Comparison of ENCODE assay signal across 8 mouse cellular contexts in the genomic region with DNA sequence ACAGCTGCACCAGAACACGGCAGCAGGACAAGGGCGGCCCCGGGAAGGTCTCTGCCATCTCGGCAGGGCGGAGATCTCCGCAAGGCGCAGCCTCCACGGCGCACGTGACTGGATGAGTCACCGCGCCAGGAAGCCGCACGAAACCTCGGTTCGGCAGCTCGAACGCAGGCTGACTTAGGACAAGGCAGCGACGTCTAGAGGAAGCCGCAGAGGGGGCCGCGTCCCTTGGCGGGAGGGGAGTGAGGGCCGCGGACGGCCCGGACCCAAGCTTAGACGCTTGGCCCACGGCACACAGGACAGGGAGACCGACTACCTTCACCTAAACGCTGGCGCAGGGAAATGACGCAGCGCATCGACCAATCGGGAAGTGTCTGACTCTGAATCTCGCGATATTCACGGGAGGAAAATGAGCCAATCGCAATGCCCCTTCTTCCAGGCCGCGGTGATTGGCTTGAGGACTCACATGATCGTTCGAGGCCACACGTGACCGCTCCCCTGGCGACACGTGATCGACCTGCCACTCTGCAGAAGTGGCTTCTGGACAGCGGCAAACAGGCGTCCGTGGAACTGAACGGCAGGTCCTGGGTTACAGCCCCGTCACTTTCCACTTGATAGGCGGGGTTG. TPM values are rescaled to one million over a fixed set of nuclear protein-coding genes. Genes with fewer than 3 reads are reported as not detected.
DNase-seq lines count a peak whose midpoint lies in the region; ATAC-seq and TF ChIP-seq lines count a peak whose summit lies in the region.

No protein-coding gene starts in this region.

- TF ChIP-seq CTCF in kidney, postnatal 0 days (IDR thresholded peaks at IDR 0.05; ENCODE audit: low read depth) = no peak; the same call in 1 of the 2 replicates

- peak overlapping the region; percentile 93 for H3K4me2 ChIP-seq in heart, embryonic 12.5 days
- H3K4me2 ChIP-seq in kidney, postnatal 0 days (ENCODE audit: low read length) = peak overlapping the region; percentile 92
- peak overlapping the region; percentile 90 for H3K4me2 ChIP-seq in liver, embryonic 11.5 days
- peak overlapping the region; percentile 75 for H3K4me2 ChIP-seq in stomach, embryonic 14.5 days (replicated peaks; ENCODE audit: low read depth, low read length)

- peaks cover 12% of the 10 kb centered on the region for H3K4me1 ChIP-seq in heart, embryonic 12.5 days (replicated peaks)
- H3K4me1 ChIP-seq in kidney, postnatal 0 days (replicated peaks; ENCODE audit: insufficient read depth, low read length) = peaks cover 14% of the 10 kb centered on the region
- H3K4me1 ChIP-seq in liver, embryonic 11.5 days (replicated peaks; ENCODE audit: control insufficient read depth, insufficient read depth, low read length) = peaks cover 7% of the 10 kb centered on the region
- H3K4me1 ChIP-seq in stomach, embryonic 14.5 days (ENCODE audit: control insufficient read depth, insufficient read depth, low read length) = peaks cover 4% of the 10 kb centered on the region; the same call in 1 of the 2 replicates

- no peaks in the 10 kb centered on the region for H3K36me3 ChIP-seq in heart, embryonic 12.5 days
- no peaks in the 10 kb centered on the region for H3K36me3 ChIP-seq in kidney, postnatal 0 days (ENCODE audit: insufficient read depth, low read length)
- H3K36me3 ChIP-seq in liver, embryonic 11.5 days (ENCODE audit: control insufficient read depth, insufficient read depth, low read length) = no peaks in the 10 kb centered on the region
- H3K36me3 ChIP-seq in stomach, embryonic 14.5 days (ENCODE audit: control insufficient read depth, insufficient read depth, low read length) = no peaks in the 10 kb centered on the region

- no peaks in the 10 kb centered on the region for H3K9me3 ChIP-seq in heart, embryonic 12.5 days (replicated peaks)
- H3K9me3 ChIP-seq in kidney, postnatal 0 days (replicated peaks; ENCODE audit: low read length) = no peaks in the 10 kb centered on the region
- no peaks in the 10 kb centered on the region for H3K9me3 ChIP-seq in liver, embryonic 11.5 days (ENCODE audit: control insufficient read depth, low read length)
- H3K9me3 ChIP-seq in stomach, embryonic 14.5 days (ENCODE audit: control insufficient read depth, low read depth, low read length) = no peaks in the 10 kb centered on the region

- H3K27me3 ChIP-seq in heart, embryonic 12.5 days (replicated peaks) = no peaks in the 10 kb centered on the region
- no peaks in the 10 kb centered on the region for H3K27me3 ChIP-seq in kidney, postnatal 0 days (ENCODE audit: insufficient read depth, low read length)
- no peaks in the 10 kb centered on the region for H3K27me3 ChIP-seq in liver, embryonic 11.5 days (replicated peaks; ENCODE audit: control insufficient read depth, insufficient read depth, low read length)
- H3K27me3 ChIP-seq in stomach, embryonic 14.5 days (ENCODE audit: control insufficient read depth, insufficient read depth, low read length) = no peaks in the 10 kb centered on the region

- peak overlapping the region; percentile 93 for H3K27ac ChIP-seq in heart, embryonic 12.5 days (ENCODE audit: poor library complexity, severe bottlenecking)
- peak overlapping the region; percentile 97 for H3K27ac ChIP-seq in kidney, postnatal 0 days
- peak overlapping the region; percentile 68 for H3K27ac ChIP-seq in liver, embryonic 11.5 days (ENCODE audit: low read depth, low read length)
- peak overlapping the region; percentile 91 for H3K27ac ChIP-seq in stomach, embryonic 14.5 days (ENCODE audit: low read length)

- H3K4me3 ChIP-seq in heart, embryonic 12.5 days = peak overlapping the region; percentile 80
- peak overlapping the region; percentile 81 for H3K4me3 ChIP-seq in kidney, postnatal 0 days (replicated peaks; ENCODE audit: low read depth, low read length)
- peak overlapping the region; percentile 72 for H3K4me3 ChIP-seq in liver, embryonic 11.5 days (ENCODE audit: low read depth, low read length)
- peak overlapping the region; percentile 68 for H3K4me3 ChIP-seq in stomach, embryonic 14.5 days (ENCODE audit: low read depth, low read length)

- WGBS in heart, embryonic 12.5 days = under 1% methylated on average over 56 of the region's 56 CpGs
- under 1% methylated on average over 56 of the region's 56 CpGs for WGBS in kidney, postnatal 0 days
- WGBS in liver, embryonic 11.5 days = under 1% methylated on average over 56 of the region's 56 CpGs
- WGBS in stomach, embryonic 14.5 days = under 1% methylated on average over 56 of the region's 56 CpGs

- DNase-seq in CD4-positive helper T cell, adult 2 months (ENCODE audit: low read depth, low spot score) = peak; percentile 99
- peak; percentile 100 for DNase-seq in brain, embryonic 18.5 days (ENCODE audit: low read depth, low spot score)
- DNase-seq in kidney, postnatal 0 days (ENCODE audit: low spot score) = peak; percentile 99
- peak; percentile 98 for DNase-seq in liver, embryonic 11.5 days (ENCODE audit: low spot score)
- peak; percentile 99 for DNase-seq in naive thymus-derived CD4-positive, alpha-beta T cell, adult 2 months (ENCODE audit: low read depth)

- peak overlapping the region; percentile 83 for H3K9ac ChIP-seq in heart, embryonic 12.5 days
- peak overlapping the region; percentile 94 for H3K9ac ChIP-seq in kidney, postnatal 0 days (ENCODE audit: low read depth, low read length)
- peak overlapping the region; percentile 77 for H3K9ac ChIP-seq in liver, embryonic 11.5 days (ENCODE audit: low read depth, low read length)
- H3K9ac ChIP-seq in stomach, embryonic 14.5 days (replicated peaks; ENCODE audit: low read depth, low read length) = peak overlapping the region; percentile 60

- ATAC-seq in erythroid progenitor cell, adult 5-6 weeks (replicated peaks; ENCODE audit: low FRiP score, poor library complexity, severe bottlenecking) = peak; percentile 97
- ATAC-seq in heart, embryonic 12.5 days (ENCODE audit: insufficient number of reproducible peaks, low FRiP score) = peak; percentile 98
- ATAC-seq in kidney, postnatal 0 days (replicated peaks; ENCODE audit: low FRiP score, low read depth) = peak; percentile 97
- peak; percentile 93 for ATAC-seq in liver, embryonic 11.5 days (replicated peaks; ENCODE audit: low FRiP score)
- peak; percentile 97 for ATAC-seq in stomach, embryonic 14.5 days (ENCODE audit: insufficient number of reproducible peaks, insufficient read depth, low FRiP score, low read depth)

RNA-seq across cellular contexts. Expression of a gene that starts 9.9 kb away (rescaled TPM):
- 66.2 and 96.2 TPM in 2 replicates for total RNA-seq in erythroid progenitor cell, adult 5-6 weeks (2015; ENCODE audit: low replicate concordance)
- 107 and 116 TPM in 2 replicates for total RNA-seq in erythroid progenitor cell, adult 5-6 weeks (2017; ENCODE audit: low replicate concordance)
- 48.2 and 61.5 TPM in 2 replicates for polyA plus RNA-seq in heart, embryonic 12.5 days (2016; fragmentation: Nextera tagmentation; extraction: Ambion mirVana)
- 33.2 and 38.1 TPM in 2 replicates for polyA plus RNA-seq in kidney, postnatal 0 days (2015; fragmentation: Nextera tagmentation; extraction: Ambion mirVana)
- 36.0 and 38.9 TPM in 2 replicates for polyA plus RNA-seq in liver, embryonic 11.5 days (2014; fragmentation: Nextera tagmentation; extraction: Ambion mirVana)
- polyA plus RNA-seq in stomach, embryonic 14.5 days (2014; fragmentation: Nextera tagmentation; extraction: Ambion mirVana) = 67.7 and 70.6 TPM in 2 replicates

Comparison
In these comparisons a context has a peak if more than half of its experiments do, and no peak if none do; other contexts are left out.
1. Peak in every context shown above with its lines: DNase-seq, ATAC-seq, H3K4me3 ChIP-seq and H3K27ac ChIP-seq.